Mouse (Mus musculus): ENCODE results near the gene Olfr600. TPM values are rescaled to one million over a fixed set of nuclear protein-coding genes. Genes with fewer than 3 reads are reported as not detected.

The Olfr600 gene
- not detected for polyA plus RNA-seq (2014; fragmentation: Illumina TruSeq; extraction: RNeasy Lipid Tissue Mini Kit (QIAGEN cat#74804); ENCODE audit: low read depth, low replicate concordance)

GRCm38 (mm10) chr7:103349569-103349968 lies at the start of gene Olfr600:
Olfr600 (minus strand) TSS chr7:103349669.

GRCm38 (mm10) chr7:103386077-103386476 lies 36.6 kb upstream of the Olfr600 start, which contains the start of gene Olfr603:
Olfr603 (minus strand) TSS chr7:103386177.

GRCm38 (mm10) chr7:103362555-103362954 lies 13.1 kb upstream of the Olfr600 start, which contains the start of gene Olfr601:
Olfr601 (minus strand) TSS chr7:103362655.

GRCm38 (mm10) chr7:103335617-103336016 lies 13.9 kb downstream of the Olfr600 start, which contains the start of gene Olfr599:
Olfr599 (plus strand) TSS chr7:103335917.

GRCm38 (mm10) chr7:103323268-103323667 lies 26.2 kb downstream of the Olfr600 start, which contains the start of gene Olfr598:
Olfr598 (plus strand) TSS chr7:103323568.

GRCm38 (mm10) chr7:103316015-103316414 lies 33.5 kb downstream of the Olfr600 start, which contains the start of gene Olfr597:
Olfr597 (plus strand) TSS chr7:103316315.

GRCm38 (mm10) chr7:103305348-103305747 lies 44.1 kb downstream of the Olfr600 start, which contains the start of gene Olfr596:
Olfr596 (plus strand) TSS chr7:103305648.

Other genes with a start within 250 kb of the Olfr600 start
- not detected for gene Olfr586, start 224.0 kb downstream of the Olfr600 start, polyA plus RNA-seq (2014; fragmentation: Illumina TruSeq; extraction: RNeasy Lipid Tissue Mini Kit (QIAGEN cat#74804); ENCODE audit: low read depth, low replicate concordance)
- not detected for gene Olfr588-ps1, start 208.8 kb downstream of the Olfr600 start, polyA plus RNA-seq (2014; fragmentation: Illumina TruSeq; extraction: RNeasy Lipid Tissue Mini Kit (QIAGEN cat#74804); ENCODE audit: low read depth, low replicate concordance)
- gene Olfr589, start 193.3 kb downstream of the Olfr600 start, polyA plus RNA-seq (2014; fragmentation: Illumina TruSeq; extraction: RNeasy Lipid Tissue Mini Kit (QIAGEN cat#74804); ENCODE audit: low read depth, low replicate concordance) = not detected
- not detected for gene Olfr591, start 171.3 kb downstream of the Olfr600 start, polyA plus RNA-seq (2014; fragmentation: Illumina TruSeq; extraction: RNeasy Lipid Tissue Mini Kit (QIAGEN cat#74804); ENCODE audit: low read depth, low replicate concordance)
- not detected for gene Olfr592, start 164.9 kb downstream of the Olfr600 start, polyA plus RNA-seq (2014; fragmentation: Illumina TruSeq; extraction: RNeasy Lipid Tissue Mini Kit (QIAGEN cat#74804); ENCODE audit: low read depth, low replicate concordance)
- gene Olfr593, start 137.8 kb downstream of the Olfr600 start, polyA plus RNA-seq (2014; fragmentation: Illumina TruSeq; extraction: RNeasy Lipid Tissue Mini Kit (QIAGEN cat#74804); ENCODE audit: low read depth, low replicate concordance) = not detected
- gene Olfr594, start 132.7 kb downstream of the Olfr600 start, polyA plus RNA-seq (2014; fragmentation: Illumina TruSeq; extraction: RNeasy Lipid Tissue Mini Kit (QIAGEN cat#74804); ENCODE audit: low read depth, low replicate concordance) = not detected
- not detected for gene Usp17ld, start 97.2 kb downstream of the Olfr600 start, polyA plus RNA-seq (2014; fragmentation: Illumina TruSeq; extraction: RNeasy Lipid Tissue Mini Kit (QIAGEN cat#74804); ENCODE audit: low read depth, low replicate concordance)
- gene Olfr596, start 44.0 kb downstream of the Olfr600 start, polyA plus RNA-seq (2014; fragmentation: Illumina TruSeq; extraction: RNeasy Lipid Tissue Mini Kit (QIAGEN cat#74804); ENCODE audit: low read depth, low replicate concordance) = not detected
- gene Olfr597, start 33.4 kb downstream of the Olfr600 start, polyA plus RNA-seq (2014; fragmentation: Illumina TruSeq; extraction: RNeasy Lipid Tissue Mini Kit (QIAGEN cat#74804); ENCODE audit: low read depth, low replicate concordance) = not detected
- gene Olfr598, start 26.1 kb downstream of the Olfr600 start, polyA plus RNA-seq (2014; fragmentation: Illumina TruSeq; extraction: RNeasy Lipid Tissue Mini Kit (QIAGEN cat#74804); ENCODE audit: low read depth, low replicate concordance) = not detected
- gene Olfr599, start 13.8 kb downstream of the Olfr600 start, polyA plus RNA-seq (2014; fragmentation: Illumina TruSeq; extraction: RNeasy Lipid Tissue Mini Kit (QIAGEN cat#74804); ENCODE audit: low read depth, low replicate concordance) = not detected
- gene Olfr601, start 13.0 kb upstream of the Olfr600 start, polyA plus RNA-seq (2014; fragmentation: Illumina TruSeq; extraction: RNeasy Lipid Tissue Mini Kit (QIAGEN cat#74804); ENCODE audit: low read depth, low replicate concordance) = not detected
- not detected for gene Olfr603, start 36.5 kb upstream of the Olfr600 start, polyA plus RNA-seq (2014; fragmentation: Illumina TruSeq; extraction: RNeasy Lipid Tissue Mini Kit (QIAGEN cat#74804); ENCODE audit: low read depth, low replicate concordance)
- gene Usp17lc, start 65.4 kb upstream of the Olfr600 start, polyA plus RNA-seq (2014; fragmentation: Illumina TruSeq; extraction: RNeasy Lipid Tissue Mini Kit (QIAGEN cat#74804); ENCODE audit: low read depth, low replicate concordance) = not detected
- gene Olfr605, start 95.8 kb upstream of the Olfr600 start, polyA plus RNA-seq (2014; fragmentation: Illumina TruSeq; extraction: RNeasy Lipid Tissue Mini Kit (QIAGEN cat#74804); ENCODE audit: low read depth, low replicate concordance) = not detected
- not detected for gene Olfr606, start 99.4 kb upstream of the Olfr600 start, polyA plus RNA-seq (2014; fragmentation: Illumina TruSeq; extraction: RNeasy Lipid Tissue Mini Kit (QIAGEN cat#74804); ENCODE audit: low read depth, low replicate concordance)
- gene Olfr607, start 114.5 kb upstream of the Olfr600 start, polyA plus RNA-seq (2014; fragmentation: Illumina TruSeq; extraction: RNeasy Lipid Tissue Mini Kit (QIAGEN cat#74804); ENCODE audit: low read depth, low replicate concordance) = not detected
- gene Olfr608, start 120.2 kb upstream of the Olfr600 start, polyA plus RNA-seq (2014; fragmentation: Illumina TruSeq; extraction: RNeasy Lipid Tissue Mini Kit (QIAGEN cat#74804); ENCODE audit: low read depth, low replicate concordance) = not detected
- gene Olfr609, start 148.4 kb upstream of the Olfr600 start, polyA plus RNA-seq (2014; fragmentation: Illumina TruSeq; extraction: RNeasy Lipid Tissue Mini Kit (QIAGEN cat#74804); ENCODE audit: low read depth, low replicate concordance) = not detected
- not detected for gene Olfr610, start 162.5 kb upstream of the Olfr600 start, polyA plus RNA-seq (2014; fragmentation: Illumina TruSeq; extraction: RNeasy Lipid Tissue Mini Kit (QIAGEN cat#74804); ENCODE audit: low read depth, low replicate concordance)
- gene Olfr611, start 171.2 kb upstream of the Olfr600 start, polyA plus RNA-seq (2014; fragmentation: Illumina TruSeq; extraction: RNeasy Lipid Tissue Mini Kit (QIAGEN cat#74804); ENCODE audit: low read depth, low replicate concordance) = not detected
- gene Olfr612, start 193.0 kb upstream of the Olfr600 start, polyA plus RNA-seq (2014; fragmentation: Illumina TruSeq; extraction: RNeasy Lipid Tissue Mini Kit (QIAGEN cat#74804); ENCODE audit: low read depth, low replicate concordance) = not detected
- gene Olfr613, start 198.4 kb upstream of the Olfr600 start, polyA plus RNA-seq (2014; fragmentation: Illumina TruSeq; extraction: RNeasy Lipid Tissue Mini Kit (QIAGEN cat#74804); ENCODE audit: low read depth, low replicate concordance) = not detected
- not detected for gene Olfr615, start 206.4 kb upstream of the Olfr600 start, polyA plus RNA-seq (2014; fragmentation: Illumina TruSeq; extraction: RNeasy Lipid Tissue Mini Kit (QIAGEN cat#74804); ENCODE audit: low read depth, low replicate concordance)
- gene Olfr616, start 219.5 kb upstream of the Olfr600 start, polyA plus RNA-seq (2014; fragmentation: Illumina TruSeq; extraction: RNeasy Lipid Tissue Mini Kit (QIAGEN cat#74804); ENCODE audit: low read depth, low replicate concordance) = not detected
- not detected for gene Olfr617, start 223.4 kb upstream of the Olfr600 start, polyA plus RNA-seq (2014; fragmentation: Illumina TruSeq; extraction: RNeasy Lipid Tissue Mini Kit (QIAGEN cat#74804); ENCODE audit: low read depth, low replicate concordance)
- gene Olfr618, start 240.4 kb upstream of the Olfr600 start, polyA plus RNA-seq (2014; fragmentation: Illumina TruSeq; extraction: RNeasy Lipid Tissue Mini Kit (QIAGEN cat#74804); ENCODE audit: low read depth, low replicate concordance) = not detected